Mouse (Mus musculus) CH12F3 (cell line): ENCODE data around the gene Olfr1444.

Experiments
- in situ Hi-C: fragments of 300-500 bp; cut with MboI; formaldehyde crosslinking; loops from 2 replicates; pipeline ENCODE4 v1.14.3; 2020; ENCODE audit warnings: low sequenced_read_pairs

The Olfr1444 gene

DNA sequence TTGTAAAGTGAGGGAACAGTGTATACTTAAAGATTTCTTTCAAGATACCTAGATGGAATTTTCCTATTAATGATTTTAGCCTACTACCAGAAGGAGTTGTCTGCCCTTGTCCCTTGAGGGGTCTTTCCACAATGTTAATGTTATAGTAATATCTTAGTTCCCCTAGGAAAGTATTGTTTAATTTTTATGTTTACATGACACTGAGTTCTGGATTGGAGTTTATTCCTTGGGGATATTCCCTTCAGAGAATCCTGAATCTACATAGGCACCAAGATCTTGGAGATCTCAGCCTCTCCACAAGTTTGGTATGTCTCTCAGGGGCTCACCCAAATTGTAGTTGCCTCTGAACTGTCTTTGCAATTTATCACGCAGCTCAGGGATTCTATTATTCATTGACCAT is at the start of gene Olfr1444:
TSS of gene Olfr1444 (plus strand) at position 301 of the 400 bp plus-strand sequence.
- in situ Hi-C loops = no loop called here

GRCm38 (mm10) chr19:12812644-12813364 is 44.3 kb upstream of the Olfr1444 start:
- in situ Hi-C loops = loop anchor here (10.0 kb wide), 1 partner anchor 298 kb away; no protein-coding TSS in a partner anchor

DNA sequence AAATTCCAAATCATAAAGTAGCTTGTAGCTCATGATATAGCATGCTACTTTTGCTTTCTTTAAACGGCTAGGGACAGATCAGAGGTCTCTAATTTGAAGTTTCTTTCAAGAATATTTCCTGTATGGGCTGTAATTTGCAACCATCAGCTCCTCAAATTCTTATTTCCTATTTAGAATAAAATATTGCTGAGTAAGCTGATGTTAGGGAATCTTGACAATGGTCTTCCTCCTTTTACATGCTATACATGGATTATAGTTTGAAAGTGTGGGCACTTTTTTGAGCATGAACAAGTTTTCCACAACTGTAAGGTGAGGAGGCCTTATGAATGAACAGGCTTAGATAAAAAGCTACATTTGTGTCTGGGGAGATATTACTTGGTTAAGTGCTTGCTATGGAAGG is 43.2 kb upstream of the Olfr1444 start:
- in situ Hi-C loops = loop anchor here (10.0 kb wide), 1 partner anchor 299 kb away; no protein-coding TSS in a partner anchor

- in situ Hi-C loops = loop anchor here (10.0 kb wide), 1 partner anchor 304 kb away; no protein-coding TSS in a partner anchor
Measured at GRCm38 (mm10) chr19:12818507-12818906, 38.6 kb upstream of the Olfr1444 start.

DNA sequence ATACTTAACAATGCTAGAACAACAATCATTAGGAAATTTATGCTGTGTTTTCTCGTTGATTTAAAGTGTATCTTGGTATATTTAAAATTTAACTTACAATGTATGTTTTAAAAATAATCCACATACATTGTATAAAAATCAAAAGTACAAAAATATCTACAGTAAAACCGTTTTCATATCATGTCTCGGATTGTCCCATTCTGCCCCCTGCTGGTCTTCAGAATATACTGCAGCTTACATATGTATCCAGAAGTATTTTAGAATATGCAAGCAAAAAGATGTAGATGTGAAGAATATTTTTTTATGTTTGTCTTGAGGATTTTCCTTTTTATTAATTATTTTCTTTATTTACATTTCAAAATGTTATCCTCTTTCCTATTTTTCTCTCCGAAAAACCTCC is 36.7 kb upstream of the Olfr1444 start:
- in situ Hi-C loops = loop anchor here (10.0 kb wide), 1 partner anchor 56 kb away; the partner anchor contains the start of gene Cntf

- in situ Hi-C loops = loop anchor here (10.0 kb wide), 1 partner anchor 60 kb away; the partner anchor contains the start of gene Cntf
Measured at GRCm38 (mm10) chr19:12824549-12824948, 32.5 kb upstream of the Olfr1444 start.

- in situ Hi-C loops = no loop called here
Measured at GRCm38 (mm10) chr19:12830823-12831430, 26.2 kb upstream of the Olfr1444 start.

GRCm38 (mm10) chr19:12831559-12831958 is 25.5 kb upstream of the Olfr1444 start:
- in situ Hi-C loops = no loop called here

GRCm38 (mm10) chr19:12833625-12834024 is 23.5 kb upstream of the Olfr1444 start:
- in situ Hi-C loops = no loop called here

- in situ Hi-C loops = no loop called here
Measured at GRCm38 (mm10) chr19:12838507-12838906, 18.6 kb upstream of the Olfr1444 start.

- in situ Hi-C loops = no loop called here
Measured at GRCm38 (mm10) chr19:12846382-12846781, 10.7 kb upstream of the Olfr1444 start, which contains the start of gene Gm5244. Gene Gm5244 (plus strand): TSS chr19:12846682.

GRCm38 (mm10) chr19:12883555-12883954 is 26.5 kb downstream of the Olfr1444 start, which contains the start of gene Olfr1445:
Gene Olfr1445 (plus strand): TSS chr19:12883855.
- in situ Hi-C loops = no loop called here

DNA sequence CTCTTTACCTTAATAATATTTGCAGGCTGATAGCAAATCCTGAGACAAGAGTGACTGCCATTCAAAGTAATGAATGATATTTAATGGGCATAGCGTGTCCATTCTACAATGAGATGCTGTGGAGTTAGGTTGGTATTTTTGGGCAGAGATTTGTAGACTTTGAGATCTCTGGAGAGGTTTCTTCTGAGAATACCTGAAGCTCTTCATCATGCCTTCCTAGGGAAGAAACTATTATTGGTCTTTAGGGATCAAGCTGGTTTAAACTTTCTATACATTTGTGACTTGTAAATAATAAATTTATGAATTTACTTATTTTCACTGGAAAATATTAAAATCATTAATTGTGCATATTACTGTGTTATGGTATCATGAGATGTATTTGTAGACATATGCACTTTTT is 36.3 kb downstream of the Olfr1444 start, which contains the start of gene Olfr1446:
TSS of gene Olfr1446 (minus strand) at position 101 of the 400 bp plus-strand sequence.
- in situ Hi-C loops = no loop called here

- in situ Hi-C loops = no loop called here
Measured at GRCm38 (mm10) chr19:12903643-12904042, 46.6 kb downstream of the Olfr1444 start, which contains the start of gene Olfr1447. Gene Olfr1447 (minus strand): TSS chr19:12903743.
